Mouse (Mus musculus) hindbrain, postnatal 0 days (tissue): Measurements from ENCODE around the gene Tubg1. TPM values are rescaled to one million over a fixed set of nuclear protein-coding genes. Genes with fewer than 3 reads are reported as not detected.

Experiments
- ATAC-seq: fragments of 200-750 bp; cut with Nextera tagmentation; 2 replicates; pipeline ENCODE4 v1.8.0; 2017; ENCODE audit warnings: mild to moderate bottlenecking, moderate TSS enrichment, moderate library complexity
- DNase-seq: peaks from one replicate; pipeline ENCODE4 v3.0.0-alpha.2; 2015; ENCODE audit warnings: low spot score
- H3K27ac ChIP-seq: fragments of 300-500 bp; sonication (generic); 2 replicates; pipeline ENCODE4 v1.5.1; 2014; ENCODE audit warnings: mild to moderate bottlenecking
- H3K27me3 ChIP-seq: fragments of 300-500 bp; sonication (generic); 2 replicates; pipeline ENCODE4 v1.6.1; 2014; ENCODE audit warnings: low read length, mixed read lengths; ENCODE audit not compliant: insufficient read depth
- H3K36me3 ChIP-seq: fragments of 300-500 bp; sonication (generic); 2 replicates; pipeline ENCODE4 v1.6.1; 2014; ENCODE audit warnings: low read length, mixed read lengths; ENCODE audit not compliant: insufficient read depth
- H3K4me1 ChIP-seq: fragments of 300-500 bp; sonication (generic); 2 replicates; pipeline ENCODE4 v1.6.1; 2014; ENCODE audit warnings: antibody characterized with exemption, low read length, mixed read lengths; ENCODE audit not compliant: insufficient read depth
- H3K4me2 ChIP-seq: fragments of 300-500 bp; sonication (generic); 2 replicates; pipeline ENCODE4 v1.6.1; 2014; ENCODE audit warnings: low read depth, mild to moderate bottlenecking, low read length, moderate library complexity, mixed read lengths
- H3K4me3 ChIP-seq: fragments of 300-500 bp; sonication (generic); 2 replicates; pipeline ENCODE4 v1.5.1; 2014; ENCODE audit warnings: low read length
- H3K9ac ChIP-seq: fragments of 300-500 bp; sonication (generic); replicated peaks from 2 replicates; pipeline ENCODE4 v1.6.1; 2014; ENCODE audit warnings: mild to moderate bottlenecking, low read length, moderate library complexity, mixed read lengths
- H3K9me3 ChIP-seq: fragments of 300-500 bp; sonication (generic); 2 replicates; pipeline ENCODE4 v1.6.1; 2016; ENCODE audit warnings: low read length, mixed read lengths
- CTCF ChIP-seq: IDR thresholded peaks from 2 replicates; pipeline ENCODE4 v1.5.1; 2016; ENCODE audit warnings: antibody characterized with exemption, control low read depth, low read depth
- WGBS: fragments of 180-500 bp; shearing (Covaris S2); extraction: QIAGEN DNeasy Blood & Tissue Kit; methylation state at CpG from one replicate; pipeline ENCODE4 v1.1.7; 2014; 5-methylcytosine and 5-hydroxymethylcytosine counted together
- polyA plus RNA-seq: library from polyadenylated mRNA; unstranded; fragments of >200 nt; fragmentation: Nextera tagmentation; extraction: Ambion mirVana; gene quantifications from 2 replicates; pipeline ENCODE4 v1.2.1, GENCODE M21; 2015
- total RNA-seq: library from RNA; depleted of rRNA; stranded (reverse); fragments of >200 nt; gene quantifications from 2 replicates; pipeline ENCODE4 v1.2.3, GENCODE M21; 2014

Tubg1 gene
- total and polyA plus RNA-seq, 2 experiments from 2014 or later, result 68.3 to 72.8 TPM

GRCm38 (mm10) chr11:101085617-101086322 lies 34.0 kb upstream of the Tubg1 start:
- ATAC-seq (no peak), DNase-seq (no peak)
- peak overlapping the region; percentile 91; the same call in 1 of the 2 replicates for H3K27ac ChIP-seq
- peak overlapping the region; percentile 98; the same call in 1 of the 2 replicates for H3K4me2 ChIP-seq
- 93% methylated on average over 18 of the region's 18 CpGs for WGBS
- H3K27me3 ChIP-seq, result no peaks in the 10 kb centered on the region
- H3K4me3 ChIP-seq, result no peak overlapping the region
- no peaks in the 10 kb centered on the region for H3K9me3 ChIP-seq
- peaks cover 24% of the 10 kb centered on the region; the same call in 1 of the 2 replicates for H3K36me3 ChIP-seq
- H3K9ac ChIP-seq, result no peak overlapping the region
- H3K4me1 ChIP-seq, result peaks cover 27% of the 10 kb centered on the region
- TF ChIP-seq CTCF, result no peak

- H3K36me3 ChIP-seq, result peaks cover 30% of the 10 kb centered on the region
- H3K4me1 ChIP-seq, result peaks cover 27% of the 10 kb centered on the region
- no peak for TF ChIP-seq CTCF
- H3K9ac ChIP-seq, result peak overlapping the region; percentile 92; the same call in 1 of the 2 replicates
- H3K4me3 ChIP-seq, result peak overlapping the region; percentile 75; the same call in 1 of the 2 replicates
- no peaks in the 10 kb centered on the region for H3K27me3 ChIP-seq
- peak overlapping the region; percentile 91 for H3K27ac ChIP-seq
- peak overlapping the region; percentile 98 for H3K4me2 ChIP-seq
- DNase-seq (peak; percentile 33), ATAC-seq (no peak)
- no peaks in the 10 kb centered on the region for H3K9me3 ChIP-seq
- WGBS, result 66% methylated on average over 6 of the region's 6 CpGs
These were observed 33.4 kb upstream of the Tubg1 start for GRCm38 (mm10) chr11:101086323-101086674.

- peak within 1 kb of the TSS; percentile 75 for H3K4me3 ChIP-seq
These were observed 32.7 kb upstream of the Tubg1 start, which contains the start of gene Mlx for GRCm38 (mm10) chr11:101086756-101087681. Mlx (plus strand) TSS chr11:101087277.

GRCm38 (mm10) chr11:101087682-101088055 lies 32.1 kb upstream of the Tubg1 start:
- H3K9ac ChIP-seq, result peak overlapping the region; percentile 92
- peak; percentile 20 for DNase-seq

More at GRCm38 (mm10) chr11:101086756-101087681, 32.7 kb upstream of the Tubg1 start, which contains the start of gene Mlx:
- WGBS, result 1% methylated on average over 52 of the region's 52 CpGs
- H3K36me3 ChIP-seq, result peaks cover 36% of the 10 kb centered on the region
- no peaks in the 10 kb centered on the region for H3K9me3 ChIP-seq
- peak within 1 kb of the TSS; percentile 92 for H3K9ac ChIP-seq
- no peak for TF ChIP-seq CTCF
- peak; percentile 97 for DNase-seq
- no peaks in the 10 kb centered on the region for H3K27me3 ChIP-seq
- peak within 1 kb of the TSS; percentile 98 for H3K4me2 ChIP-seq
- H3K27ac ChIP-seq, result peak within 1 kb of the TSS; percentile 91
- peak; percentile 86 for ATAC-seq
- H3K4me1 ChIP-seq, result peaks cover 25% of the 10 kb centered on the region

GRCm38 (mm10) chr11:101089931-101090330 lies 29.8 kb upstream of the Tubg1 start:
- DNase-seq (no peak), ATAC-seq (no peak)
- TF ChIP-seq CTCF, result no peak
- H3K4me3 ChIP-seq, result no peak overlapping the region
- H3K4me1 ChIP-seq, result peaks cover 17% of the 10 kb centered on the region
- WGBS, result 94% methylated on average over 1 of the region's 1 CpGs
- H3K9ac ChIP-seq, result no peak overlapping the region
- peaks cover 53% of the 10 kb centered on the region for H3K36me3 ChIP-seq
- no peak overlapping the region for H3K27ac ChIP-seq
- no peak overlapping the region for H3K4me2 ChIP-seq
- H3K27me3 ChIP-seq, result no peaks in the 10 kb centered on the region
- H3K9me3 ChIP-seq, result no peaks in the 10 kb centered on the region

More at GRCm38 (mm10) chr11:101087682-101088055, 32.1 kb upstream of the Tubg1 start:
- Histone ChIP-seq H3K27ac (peak overlapping the region; percentile 91), H3K4me2 (peak overlapping the region; percentile 98), H3K27me3 (no peaks in the 10 kb centered on the region), H3K9me3 (no peaks in the 10 kb centered on the region), H3K36me3 (peaks cover 42% of the 10 kb centered on the region), H3K4me3 (peak overlapping the region; percentile 75), H3K4me1 (peaks cover 25% of the 10 kb centered on the region)
- TF ChIP-seq CTCF, result no peak
- WGBS, result 11% methylated on average over 8 of the region's 8 CpGs
- ATAC-seq, result no peak; the same call in 1 of the 2 replicates

GRCm38 (mm10) chr11:101094930-101095313 lies 24.8 kb upstream of the Tubg1 start:
- under 1% methylated on average over 18 of the region's 18 CpGs for WGBS
- no peak for TF ChIP-seq CTCF
- peak; percentile 11 for DNase-seq

More at GRCm38 (mm10) chr11:101094930-101095313, 24.8 kb upstream of the Tubg1 start:
- no peak; the same call in 1 of the 2 replicates for ATAC-seq
- H3K4me2 ChIP-seq, result peak overlapping the region; percentile 88
- no peaks in the 10 kb centered on the region for H3K27me3 ChIP-seq
- H3K4me1 ChIP-seq, result peaks cover 2% of the 10 kb centered on the region; the same call in 1 of the 2 replicates
- H3K9me3 ChIP-seq, result no peaks in the 10 kb centered on the region
- peaks cover 70% of the 10 kb centered on the region for H3K36me3 ChIP-seq
- H3K9ac ChIP-seq, result peak overlapping the region; percentile 64
- 0 out of 2 replicates have a peak overlapping the region, but pooled peaks have one; percentile 91 for H3K27ac ChIP-seq
- peak overlapping the region; percentile 62 for H3K4me3 ChIP-seq
